Mouse (Mus musculus) cerebral cortex, adult 2 months (tissue): ENCODE results near the gene Slc6a6.

Experiments
- WGBS: fragments of 180-500 bp; shearing (Covaris S2); methylation state at CpG from one replicate; pipeline ENCODE4 v1.1.7; 2018; 5-methylcytosine and 5-hydroxymethylcytosine counted together

Slc6a6 gene

GRCm38 (mm10) chr6:91683602-91684473 lies at the start of gene Slc6a6:
Gene Slc6a6, plus strand, starts transcription at chr6:91684053.
- WGBS = 1% methylated on average over 64 of the region's 69 CpGs

GRCm38 (mm10) chr6:91634417-91634816 lies 49.4 kb upstream of the Slc6a6 start:
- WGBS = 79% methylated on average over 2 of the region's 2 CpGs

DNA sequence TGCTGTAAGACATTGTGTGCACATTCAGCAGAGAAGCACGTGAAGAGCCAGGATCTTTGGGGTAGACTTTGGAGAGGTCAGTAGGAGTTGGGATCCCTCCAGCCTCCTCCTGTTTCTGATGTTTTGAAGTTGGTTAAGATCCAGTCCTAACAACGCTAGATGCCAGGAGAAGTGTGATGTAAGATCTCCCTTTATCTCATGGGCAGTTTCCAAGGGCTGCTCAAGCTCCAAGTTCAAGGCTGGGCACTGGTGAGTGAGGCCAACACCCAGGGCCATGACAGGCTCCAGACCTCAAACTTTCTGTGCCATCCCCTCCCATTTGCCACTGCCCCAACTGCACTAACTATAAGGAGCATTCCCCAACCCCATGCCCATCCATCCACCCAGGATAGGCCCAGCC lies 49.0 kb upstream of the Slc6a6 start:
- 86% methylated on average over 2 of the region's 2 CpGs for WGBS

DNA sequence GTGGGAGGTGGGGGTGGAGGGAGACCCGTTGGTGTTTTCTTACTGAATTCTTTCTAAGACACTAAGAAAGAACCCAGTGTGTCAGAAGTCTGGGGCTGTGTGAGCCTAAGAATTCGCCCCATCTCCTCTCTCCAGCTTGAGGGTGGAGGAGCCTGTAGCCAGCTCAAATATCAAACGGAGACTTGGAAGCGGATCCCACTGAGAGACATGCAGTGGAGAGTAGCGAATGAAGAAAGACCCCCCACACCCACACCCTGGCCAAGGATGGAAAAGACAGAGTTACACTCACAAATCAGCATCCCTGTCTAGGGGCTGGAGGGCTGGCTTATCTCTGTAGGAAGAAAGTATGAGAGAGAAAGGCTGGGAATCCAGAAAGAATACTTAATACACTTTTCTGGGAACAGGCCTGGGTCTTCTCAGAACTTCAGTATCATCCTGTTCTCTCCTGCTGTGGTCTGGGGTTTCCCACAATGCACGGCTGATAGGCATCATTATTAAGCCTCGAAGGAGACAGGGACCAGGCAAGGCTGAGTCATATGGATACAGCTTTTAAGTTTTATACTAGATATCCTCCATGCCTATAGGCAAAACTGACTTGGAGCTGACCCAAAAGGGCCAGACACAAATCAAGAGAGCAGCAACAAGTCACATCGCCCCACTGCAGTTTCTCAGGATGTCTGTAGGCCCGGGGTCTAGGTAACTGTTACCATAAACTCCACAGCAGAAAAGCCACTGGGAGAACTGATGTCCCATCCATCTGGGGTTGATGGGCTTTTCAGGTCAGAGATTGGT lies 45.5 kb upstream of the Slc6a6 start:
- 57% methylated on average over 9 of the region's 9 CpGs for WGBS

DNA sequence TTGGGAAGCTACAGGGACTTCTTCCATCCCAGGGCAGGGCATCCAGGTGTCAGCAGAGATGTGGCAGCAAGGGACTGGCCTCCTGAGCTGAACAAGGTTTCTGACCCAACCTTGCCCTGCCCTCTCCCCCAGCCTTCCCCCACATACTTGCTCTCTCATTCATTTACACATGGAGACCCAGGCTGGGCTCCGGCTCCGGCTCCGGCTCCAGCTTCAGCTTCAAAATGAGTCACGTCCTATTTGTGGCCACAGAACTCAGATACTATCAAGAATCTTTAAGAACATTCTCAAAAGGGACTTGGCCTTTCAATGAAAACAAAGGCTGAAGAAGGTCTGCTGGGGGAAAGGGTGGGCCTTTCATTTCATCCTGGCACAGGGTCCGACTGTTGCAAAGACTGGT lies 40.8 kb upstream of the Slc6a6 start:
- 60% methylated on average over 5 of the region's 5 CpGs for WGBS

DNA sequence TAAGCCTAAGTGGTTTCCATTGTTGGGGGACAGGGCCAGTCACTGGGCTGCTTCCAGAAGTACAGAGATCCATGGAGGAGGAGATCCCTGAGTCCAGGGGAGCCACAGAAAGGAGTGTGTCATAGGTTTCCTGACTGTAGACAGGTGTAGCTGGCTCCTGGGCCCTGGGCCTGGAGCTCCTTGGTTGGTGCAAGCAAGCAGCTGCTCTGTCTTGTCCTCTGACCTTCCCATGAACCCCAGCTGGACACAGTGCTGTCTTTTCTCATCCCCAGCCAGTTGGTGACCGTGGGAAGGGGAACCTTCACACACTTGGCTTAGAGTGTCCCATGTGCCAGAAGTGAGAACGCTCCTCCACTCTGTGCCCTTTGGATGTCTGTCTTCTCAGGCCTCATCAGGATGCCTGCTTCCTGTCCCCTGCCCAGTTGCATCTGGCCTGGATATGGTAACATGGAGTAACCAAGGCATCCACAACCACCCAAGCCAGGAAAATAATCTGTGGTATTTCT lies 40.4 kb upstream of the Slc6a6 start:
- 91% methylated on average over 2 of the region's 2 CpGs for WGBS

DNA sequence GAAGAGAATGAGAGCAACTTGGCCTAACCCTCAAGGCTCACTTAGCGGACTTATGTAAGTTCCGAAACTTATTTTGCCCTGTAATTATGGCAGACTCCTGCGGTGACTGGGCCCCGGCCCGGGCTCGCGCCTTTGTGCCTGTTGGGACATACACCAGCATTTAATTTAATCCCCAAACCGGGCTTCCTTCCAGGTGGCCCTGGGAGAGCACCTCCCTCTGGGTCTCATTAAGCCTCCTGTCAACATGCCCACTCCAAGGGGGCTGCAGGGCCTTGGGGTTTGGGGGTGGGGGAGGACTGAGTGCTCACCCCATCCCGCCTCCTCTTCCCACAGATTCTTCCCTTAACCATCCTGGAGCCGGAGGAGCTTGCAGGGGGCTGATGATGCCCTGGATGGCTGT lies 37.8 kb upstream of the Slc6a6 start:
- 70% methylated on average over 10 of the region's 10 CpGs for WGBS

DNA sequence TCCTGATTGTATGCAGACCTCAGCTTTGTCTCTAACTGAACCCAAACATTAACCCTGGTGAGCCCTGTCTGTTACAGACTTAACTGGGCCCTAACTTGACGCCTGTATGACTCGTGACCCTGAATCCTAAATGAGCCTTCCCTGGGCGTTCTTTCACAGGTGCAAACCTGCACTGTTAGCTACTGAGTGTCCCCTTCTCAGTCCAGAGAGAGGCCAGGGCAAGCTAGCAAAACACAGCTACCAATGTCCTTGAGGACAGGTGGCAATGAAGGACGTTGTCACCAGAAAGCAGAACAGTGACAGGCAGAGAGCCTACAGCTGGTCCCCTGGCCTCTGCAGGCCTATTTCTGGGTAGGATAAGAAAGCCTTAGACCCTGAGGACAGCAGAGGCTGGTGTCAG lies 37.0 kb upstream of the Slc6a6 start:
- WGBS = 89% methylated on average over 4 of the region's 4 CpGs

GRCm38 (mm10) chr6:91647385-91647791 lies 36.5 kb upstream of the Slc6a6 start:
- 71% methylated on average over 9 of the region's 9 CpGs for WGBS

DNA sequence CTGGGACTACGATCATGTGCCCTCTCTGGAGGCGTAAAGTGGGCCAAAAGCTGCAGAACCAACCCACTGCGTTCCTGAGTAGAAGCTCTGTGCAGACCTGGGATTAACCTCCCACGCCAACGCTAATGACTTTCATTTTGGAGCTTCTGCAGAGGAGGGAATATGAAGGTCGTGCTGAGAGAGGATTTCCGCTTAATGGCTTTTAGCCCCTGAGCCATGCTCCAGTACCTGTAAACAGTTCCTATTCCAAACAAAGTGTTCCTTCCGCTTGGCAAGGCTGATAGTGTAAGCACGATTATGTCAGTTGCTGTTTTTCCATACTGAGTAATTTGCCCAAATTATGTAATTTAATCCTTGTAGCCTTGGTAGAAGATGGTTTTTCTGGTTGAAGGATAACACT lies 33.6 kb upstream of the Slc6a6 start:
- 79% methylated on average over 9 of the region's 9 CpGs for WGBS

DNA sequence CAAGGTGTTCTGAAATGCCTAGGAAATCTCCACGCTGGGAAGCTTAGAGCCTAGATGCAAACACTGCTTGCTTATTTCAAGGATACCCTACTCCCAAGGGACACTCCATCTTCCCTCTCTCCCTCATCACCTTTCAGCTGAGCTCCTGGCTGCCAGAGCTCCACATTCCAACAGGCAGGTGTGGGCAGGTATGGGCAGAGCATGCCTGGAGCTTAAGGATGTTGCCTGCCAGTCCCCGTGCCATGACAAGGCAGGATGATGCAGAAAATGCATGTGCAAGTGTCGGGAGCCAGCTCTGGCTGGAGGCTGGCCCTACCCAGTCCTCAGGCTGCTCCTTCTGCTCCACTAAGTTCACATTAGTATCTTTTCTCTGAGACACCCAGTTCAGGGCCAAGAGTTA lies 31.6 kb upstream of the Slc6a6 start:
- WGBS = 85% methylated on average over 3 of the region's 3 CpGs

DNA sequence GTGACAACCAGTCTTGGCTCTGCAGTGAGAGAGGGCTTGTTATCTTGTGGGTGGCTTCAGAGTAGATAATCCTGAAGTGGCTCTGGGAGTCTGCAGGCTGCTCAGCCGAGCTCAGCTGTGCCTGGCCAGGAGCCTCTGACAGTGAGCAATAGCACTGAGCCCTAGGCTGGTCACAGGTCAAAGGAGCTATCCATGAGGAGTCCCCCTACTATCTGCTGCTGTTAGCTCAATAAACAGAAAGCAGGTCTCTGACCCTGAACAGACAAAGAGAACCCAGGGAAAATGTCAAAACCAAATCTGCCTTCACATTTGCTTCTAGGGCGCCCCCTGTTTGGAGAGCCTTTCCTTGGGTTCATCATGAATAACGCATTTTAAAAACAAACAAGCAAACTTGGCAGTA lies 28.6 kb upstream of the Slc6a6 start:
- 62% methylated on average over 3 of the region's 3 CpGs for WGBS

DNA sequence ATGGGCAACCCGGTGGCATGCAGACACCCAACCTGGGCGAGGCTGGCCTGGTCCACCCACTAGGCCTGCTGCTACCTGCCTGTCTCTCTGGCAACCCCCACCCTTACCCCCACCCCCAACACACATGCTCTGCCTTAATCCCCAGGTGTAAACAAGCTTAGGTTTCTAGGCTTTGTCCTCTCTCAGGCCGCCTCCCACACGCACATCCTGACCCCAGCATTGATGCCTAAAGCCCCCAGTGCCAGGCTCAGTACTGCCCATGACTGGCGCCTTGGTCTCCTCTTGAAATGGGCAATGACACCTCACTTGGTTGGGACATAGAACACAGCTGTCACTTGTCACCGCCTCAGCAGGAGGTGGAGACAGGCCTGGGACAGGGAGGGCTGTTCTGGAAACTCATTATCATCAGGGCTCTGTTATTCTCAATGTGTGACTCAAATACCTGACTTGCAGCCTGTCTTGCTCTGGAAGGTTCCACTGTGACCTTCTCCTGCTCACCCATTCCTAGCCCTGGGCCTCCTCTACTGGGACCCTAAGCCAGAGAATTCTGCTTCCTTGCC lies 27.9 kb upstream of the Slc6a6 start:
- WGBS = 87% methylated on average over 6 of the region's 6 CpGs

DNA sequence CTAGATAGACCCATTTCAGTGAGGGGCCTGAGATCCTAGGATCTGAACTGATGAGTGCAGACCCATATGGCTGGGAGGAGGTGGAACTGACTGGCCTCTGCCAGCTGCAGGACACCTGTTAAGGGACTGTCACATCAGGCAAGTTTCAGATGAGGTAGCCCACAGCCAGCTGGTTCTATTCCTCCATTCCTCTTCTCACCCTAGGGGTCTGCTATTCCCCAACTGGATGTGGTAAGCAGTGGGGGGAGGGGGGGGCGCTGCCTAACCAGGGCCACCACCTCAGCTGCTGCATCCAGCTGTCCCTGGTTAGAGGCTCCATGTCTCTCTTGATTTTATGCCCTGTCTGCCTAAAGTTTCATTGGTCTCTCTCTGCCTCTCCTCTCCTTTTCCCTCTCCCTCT lies 25.6 kb upstream of the Slc6a6 start:
- WGBS = 54% methylated on average over 1 of the region's 1 CpGs

DNA sequence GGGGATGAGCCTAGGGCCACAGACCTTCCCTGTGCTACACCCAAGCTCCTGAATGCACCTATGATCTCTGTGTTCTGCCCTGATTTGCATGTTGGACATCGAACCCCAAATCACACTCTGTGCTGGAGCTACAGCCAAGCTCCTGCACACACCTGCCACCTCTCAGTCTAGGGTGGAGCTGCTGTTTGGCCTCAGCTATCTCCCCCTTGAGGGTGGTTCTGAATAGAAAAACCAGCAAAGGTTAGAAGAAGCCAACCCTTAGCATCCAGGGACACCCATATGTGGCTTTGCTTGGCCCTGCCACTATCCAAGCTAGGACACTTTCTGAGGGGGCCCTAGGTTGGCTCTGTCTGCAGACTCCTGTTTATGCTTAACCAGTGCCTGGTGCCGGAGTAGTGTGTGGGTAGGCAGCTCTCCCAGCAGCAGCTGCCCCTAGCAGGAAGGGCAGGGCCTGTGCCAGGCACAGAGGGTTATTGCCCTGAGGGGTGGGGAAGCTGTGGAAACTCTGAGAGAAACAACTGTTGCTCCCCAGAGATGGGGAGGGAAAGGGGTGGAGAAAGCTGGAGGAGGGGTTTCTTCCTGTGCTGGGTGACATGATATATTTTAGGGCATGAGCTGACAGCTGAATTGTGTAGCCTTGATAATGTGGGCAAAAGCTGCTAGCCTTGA lies 23.9 kb upstream of the Slc6a6 start:
- WGBS = 65% methylated on average over 2 of the region's 2 CpGs

- 83% methylated on average over 6 of the region's 6 CpGs for WGBS
These were observed 21.6 kb upstream of the Slc6a6 start for GRCm38 (mm10) chr6:91662301-91662700.

DNA sequence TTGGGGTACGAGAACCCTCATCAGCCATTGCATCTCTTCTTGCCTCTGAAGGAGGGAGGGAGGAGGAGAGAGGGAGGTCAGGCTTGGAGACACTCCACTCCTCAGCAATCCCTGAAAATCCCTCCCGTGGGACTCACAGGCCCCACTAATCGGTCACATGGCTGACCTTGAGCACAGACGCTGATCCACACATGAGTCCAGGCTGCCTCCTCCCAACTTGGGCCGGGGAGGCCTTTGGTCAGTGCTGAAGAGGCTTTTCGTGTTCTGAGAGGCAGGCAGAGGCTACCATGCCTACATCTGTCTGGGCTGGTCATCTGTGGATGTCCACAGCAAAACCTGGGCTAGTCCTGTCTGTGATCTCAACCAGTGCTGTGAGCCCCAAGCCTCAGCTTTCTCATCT lies 20.2 kb upstream of the Slc6a6 start:
- WGBS = 88% methylated on average over 6 of the region's 6 CpGs

DNA sequence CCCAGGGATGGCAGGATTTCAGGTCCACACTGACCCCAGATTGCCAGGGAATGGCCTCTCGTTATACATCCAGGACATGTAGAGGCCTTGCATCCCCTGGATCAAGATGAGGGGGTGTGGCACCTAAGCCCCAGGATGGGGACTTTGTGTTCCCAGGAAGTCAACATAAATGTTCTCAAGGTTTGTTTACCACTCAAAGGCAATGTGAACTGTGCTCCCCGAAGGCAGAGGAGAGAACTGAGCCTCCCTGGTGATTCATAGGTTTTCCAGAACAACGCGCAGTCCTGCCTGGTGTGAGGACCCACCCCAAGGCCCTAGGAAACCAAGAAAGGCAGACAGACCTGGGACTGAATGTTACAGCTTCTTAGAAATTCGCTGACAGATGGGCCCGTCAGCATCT lies 18.6 kb upstream of the Slc6a6 start:
- 91% methylated on average over 6 of the region's 6 CpGs for WGBS

DNA sequence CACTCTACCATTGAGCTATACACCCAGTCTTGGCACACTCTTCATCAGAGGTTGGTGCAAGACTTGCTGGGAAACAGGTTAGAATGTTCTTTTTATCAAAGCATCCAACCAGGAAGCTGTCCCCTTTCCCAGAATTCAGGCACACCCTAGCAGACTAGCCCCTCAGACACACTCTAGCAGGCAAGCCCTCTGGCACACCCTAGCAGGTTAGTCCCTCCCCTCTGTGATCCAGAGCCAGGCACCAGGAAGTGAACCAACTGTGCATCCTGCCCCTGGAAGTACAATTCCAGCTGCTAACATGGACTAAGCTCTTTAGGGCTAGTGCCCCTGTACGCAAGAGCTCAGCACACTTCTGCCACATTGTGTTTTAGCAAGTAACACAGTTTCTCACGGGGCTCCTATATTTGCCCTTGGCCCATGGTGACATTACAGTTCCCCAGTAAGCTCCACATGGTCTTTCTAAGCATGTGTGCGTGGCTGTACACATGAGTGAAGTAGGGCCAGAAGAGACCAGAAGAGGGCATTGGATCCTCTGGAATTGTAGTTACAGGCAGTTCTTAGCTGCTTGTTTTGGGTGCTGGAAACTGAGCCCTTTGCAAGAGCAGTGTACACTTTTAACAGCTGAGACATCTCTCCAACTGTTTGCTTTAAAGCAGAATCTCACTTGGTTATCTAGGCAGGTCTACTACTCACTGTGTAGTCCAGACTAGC lies 17.7 kb upstream of the Slc6a6 start:
- 93% methylated on average over 3 of the region's 3 CpGs for WGBS

DNA sequence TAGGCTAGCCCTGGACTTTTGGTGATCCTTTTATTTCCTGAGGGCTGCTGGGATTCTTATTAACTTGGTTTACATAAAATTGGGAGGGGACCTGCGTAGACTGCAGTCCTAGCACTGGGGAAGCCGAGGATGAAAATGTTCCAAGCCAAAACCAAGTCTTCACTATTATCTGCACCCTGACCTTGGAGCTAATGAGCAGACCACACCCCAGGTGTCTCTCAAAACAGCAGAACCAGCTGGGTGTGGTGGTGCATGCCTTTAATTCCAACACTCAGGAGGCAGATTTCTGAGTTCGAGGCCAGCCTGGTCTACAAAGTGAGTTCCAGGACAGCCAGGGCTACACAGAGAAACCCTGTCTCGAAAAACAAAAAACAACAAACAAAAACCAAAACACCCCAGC lies 16.7 kb upstream of the Slc6a6 start:
- 91% methylated on average over 4 of the region's 4 CpGs for WGBS

- 70% methylated on average over 5 of the region's 5 CpGs for WGBS
These were observed 15.6 kb upstream of the Slc6a6 start for GRCm38 (mm10) chr6:91668276-91668675.
